Mouse (Mus musculus): Measurements from ENCODE around the gene Hspb1. TPM values are rescaled to one million over a fixed set of nuclear protein-coding genes. Genes with fewer than 3 reads are reported as not detected.
A peak's percentile ranks its signal among the peaks of the same experiment; 100 is the strongest.

The Hspb1 gene
- polyA plus RNA-seq, 1 experiment = 426 TPM

- Histone ChIP-seq H3K4me1 (ENCODE audit: control insufficient read depth, insufficient read depth, low read length) (peaks cover 2% of the 10 kb centered on the region), H3K9me3 (replicated peaks; ENCODE audit: control insufficient read depth, insufficient read depth, low read length, poor library complexity, severe bottlenecking) (no peaks in the 10 kb centered on the region), H3K9ac (ENCODE audit: low read depth, poor library complexity, severe bottlenecking) (no peak overlapping the region), H3K27ac (ENCODE audit: insufficient read depth, low read length) (no peak overlapping the region), H3K4me3 (ENCODE audit: low read depth, low read length) (no peak overlapping the region), H3K36me3 (ENCODE audit: control insufficient read depth, insufficient read depth, low read length, poor library complexity, severe bottlenecking) (no peaks in the 10 kb centered on the region), H3K27me3 (ENCODE audit: control insufficient read depth, insufficient read depth, low read length, poor library complexity, severe bottlenecking) (no peaks in the 10 kb centered on the region)
- TF ChIP-seq CTCF (IDR thresholded peaks at IDR 0.05; ENCODE audit: low read depth, low read length) (peak; percentile 50), EP300 (IDR thresholded peaks at IDR 0.05; ENCODE audit: insufficient read depth, low read depth, low read length) (no peak), POLR2A (IDR thresholded peaks at IDR 0.05; ENCODE audit: insufficient read depth, low read length) (no peak)
Observed at GRCm38 (mm10) chr5:135898028-135898427, 10.3 kb downstream of the Hspb1 start.

- H3K36me3 ChIP-seq (ENCODE audit: control insufficient read depth, insufficient read depth, low read length, poor library complexity, severe bottlenecking) = no peaks in the 10 kb centered on the region
- no peaks in the 10 kb centered on the region for H3K9me3 ChIP-seq (replicated peaks; ENCODE audit: control insufficient read depth, insufficient read depth, low read length, poor library complexity, severe bottlenecking)
- H3K9ac ChIP-seq (ENCODE audit: low read depth, poor library complexity, severe bottlenecking) = no peak overlapping the region
- peaks cover 2% of the 10 kb centered on the region for H3K4me1 ChIP-seq (ENCODE audit: control insufficient read depth, insufficient read depth, low read length)
- no peak overlapping the region for H3K4me3 ChIP-seq (ENCODE audit: low read depth, low read length)
- TF ChIP-seq EP300 (IDR thresholded peaks at IDR 0.05; ENCODE audit: insufficient read depth, low read depth, low read length) (no peak), CTCF (IDR thresholded peaks at IDR 0.05; ENCODE audit: low read depth, low read length) (no peak), POLR2A (IDR thresholded peaks at IDR 0.05; ENCODE audit: insufficient read depth, low read length) (no peak)
- no peaks in the 10 kb centered on the region for H3K27me3 ChIP-seq (ENCODE audit: control insufficient read depth, insufficient read depth, low read length, poor library complexity, severe bottlenecking)
- H3K27ac ChIP-seq (ENCODE audit: insufficient read depth, low read length) = no peak overlapping the region; the same call in 1 of the 2 replicates
Observed at GRCm38 (mm10) chr5:135898995-135899394, 11.3 kb downstream of the Hspb1 start.

- H3K9ac ChIP-seq (ENCODE audit: low read depth, poor library complexity, severe bottlenecking) = no peak overlapping the region
- H3K9me3 ChIP-seq (replicated peaks; ENCODE audit: control insufficient read depth, insufficient read depth, low read length, poor library complexity, severe bottlenecking) = no peaks in the 10 kb centered on the region
- H3K27me3 ChIP-seq (ENCODE audit: control insufficient read depth, insufficient read depth, low read length, poor library complexity, severe bottlenecking) = no peaks in the 10 kb centered on the region
- H3K4me3 ChIP-seq (ENCODE audit: low read depth, low read length) = no peak overlapping the region
- no peaks in the 10 kb centered on the region for H3K36me3 ChIP-seq (ENCODE audit: control insufficient read depth, insufficient read depth, low read length, poor library complexity, severe bottlenecking)
- H3K4me1 ChIP-seq (ENCODE audit: control insufficient read depth, insufficient read depth, low read length) = peaks cover 2% of the 10 kb centered on the region
- H3K27ac ChIP-seq (ENCODE audit: insufficient read depth, low read length) = no peak overlapping the region
- TF ChIP-seq EP300 (IDR thresholded peaks at IDR 0.05; ENCODE audit: insufficient read depth, low read depth, low read length) (no peak), CTCF (IDR thresholded peaks at IDR 0.05; ENCODE audit: low read depth, low read length) (no peak), POLR2A (IDR thresholded peaks at IDR 0.05; ENCODE audit: insufficient read depth, low read length) (no peak)
Observed at GRCm38 (mm10) chr5:135899833-135900232, 12.1 kb downstream of the Hspb1 start.

- no peak for TF ChIP-seq EP300 (IDR thresholded peaks at IDR 0.05; ENCODE audit: insufficient read depth, low read depth, low read length)
- no peak for TF ChIP-seq POLR2A (IDR thresholded peaks at IDR 0.05; ENCODE audit: insufficient read depth, low read length)
- peak; percentile 30 for TF ChIP-seq CTCF (IDR thresholded peaks at IDR 0.05; ENCODE audit: low read depth, low read length)
- Histone ChIP-seq H3K9ac (ENCODE audit: low read depth, poor library complexity, severe bottlenecking) (no peak overlapping the region), H3K4me1 (ENCODE audit: control insufficient read depth, insufficient read depth, low read length) (no peaks in the 10 kb centered on the region), H3K27me3 (ENCODE audit: control insufficient read depth, insufficient read depth, low read length, poor library complexity, severe bottlenecking) (no peaks in the 10 kb centered on the region), H3K36me3 (ENCODE audit: control insufficient read depth, insufficient read depth, low read length, poor library complexity, severe bottlenecking) (no peaks in the 10 kb centered on the region), H3K9me3 (replicated peaks; ENCODE audit: control insufficient read depth, insufficient read depth, low read length, poor library complexity, severe bottlenecking) (no peaks in the 10 kb centered on the region), H3K4me3 (ENCODE audit: low read depth, low read length) (no peak overlapping the region), H3K27ac (ENCODE audit: insufficient read depth, low read length) (no peak overlapping the region)
Observed at GRCm38 (mm10) chr5:135900701-135901100, 13.0 kb downstream of the Hspb1 start.

- Histone ChIP-seq H3K36me3 (ENCODE audit: control insufficient read depth, insufficient read depth, low read length, poor library complexity, severe bottlenecking) (peaks cover 1% of the 10 kb centered on the region; the same call in 1 of the 2 replicates), H3K27ac (ENCODE audit: insufficient read depth, low read length) (no peak overlapping the region), H3K4me3 (ENCODE audit: low read depth, low read length) (no peak overlapping the region), H3K27me3 (ENCODE audit: control insufficient read depth, insufficient read depth, low read length, poor library complexity, severe bottlenecking) (no peaks in the 10 kb centered on the region), H3K9me3 (replicated peaks; ENCODE audit: control insufficient read depth, insufficient read depth, low read length, poor library complexity, severe bottlenecking) (no peaks in the 10 kb centered on the region), H3K9ac (ENCODE audit: low read depth, poor library complexity, severe bottlenecking) (no peak overlapping the region), H3K4me1 (ENCODE audit: control insufficient read depth, insufficient read depth, low read length) (no peaks in the 10 kb centered on the region)
- 0 out of 2 replicates have a peak, but pooled peaks have one; percentile 9 for TF ChIP-seq EP300 (IDR thresholded peaks at IDR 0.05; ENCODE audit: insufficient read depth, low read depth, low read length)
- no peak for TF ChIP-seq POLR2A (IDR thresholded peaks at IDR 0.05; ENCODE audit: insufficient read depth, low read length)
- peak; percentile 84 for TF ChIP-seq CTCF (IDR thresholded peaks at IDR 0.05; ENCODE audit: low read depth, low read length)
Observed at GRCm38 (mm10) chr5:135901354-135902095, 13.8 kb downstream of the Hspb1 start.

GRCm38 (mm10) chr5:135903058-135903457 lies 15.3 kb downstream of the Hspb1 start:
- H3K9ac ChIP-seq (ENCODE audit: low read depth, poor library complexity, severe bottlenecking) = no peak overlapping the region
- no peak for TF ChIP-seq POLR2A (IDR thresholded peaks at IDR 0.05; ENCODE audit: insufficient read depth, low read length)
- TF ChIP-seq CTCF (IDR thresholded peaks at IDR 0.05; ENCODE audit: low read depth, low read length) = no peak
- TF ChIP-seq EP300 (IDR thresholded peaks at IDR 0.05; ENCODE audit: insufficient read depth, low read depth, low read length) = no peak
- peak overlapping the region; percentile 79 for H3K4me3 ChIP-seq (ENCODE audit: low read depth, low read length)
- H3K9me3 ChIP-seq (replicated peaks; ENCODE audit: control insufficient read depth, insufficient read depth, low read length, poor library complexity, severe bottlenecking) = no peaks in the 10 kb centered on the region
- peak overlapping the region; percentile 57 for H3K27ac ChIP-seq (ENCODE audit: insufficient read depth, low read length)
- H3K27me3 ChIP-seq (ENCODE audit: control insufficient read depth, insufficient read depth, low read length, poor library complexity, severe bottlenecking) = no peaks in the 10 kb centered on the region
- peaks cover 2% of the 10 kb centered on the region for H3K4me1 ChIP-seq (ENCODE audit: control insufficient read depth, insufficient read depth, low read length)
- peaks cover 15% of the 10 kb centered on the region for H3K36me3 ChIP-seq (ENCODE audit: control insufficient read depth, insufficient read depth, low read length, poor library complexity, severe bottlenecking)

Measured in ES-Bruce4 (cell line).